Mouse (Mus musculus) cortical plate, adult 2 months (tissue): Measurements from ENCODE around the gene Col1a2.

ENCODE experiments used
- CTCF ChIP-seq: fragments of 200-500 bp; IDR thresholded peaks from 2 replicates; pipeline ENCODE4 v1.5.1; 2011; ENCODE audit warnings: mild to moderate bottlenecking, control low read depth, low read length; ENCODE audit not compliant: insufficient read depth; ENCODE audit errors: extremely low read depth
- POLR2A ChIP-seq: fragments of 200-500 bp; IDR thresholded peaks from 2 replicates; pipeline ENCODE4 v1.6.1; 2011; ENCODE audit warnings: mild to moderate bottlenecking, low read length, control low read depth; ENCODE audit not compliant: insufficient read depth; ENCODE audit errors: extremely low read depth

DNA sequence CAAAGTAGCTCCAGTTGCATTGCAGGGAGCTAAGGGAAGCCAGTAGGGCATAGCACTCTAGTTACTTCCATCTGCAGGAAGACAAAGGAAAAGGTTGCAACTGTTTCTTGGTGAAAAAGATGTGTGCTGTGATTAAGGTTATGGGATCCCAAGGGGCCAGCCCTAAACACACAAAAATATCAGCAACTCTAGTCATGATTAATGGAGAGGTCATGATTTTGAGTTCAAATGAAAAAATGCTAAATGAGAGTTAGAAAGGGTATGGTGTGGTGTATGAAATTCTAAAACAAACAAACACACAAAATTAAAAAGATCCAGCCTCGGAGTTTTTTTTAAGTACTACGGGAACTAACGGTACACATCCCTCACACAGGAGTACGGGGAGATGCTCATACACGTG is 49.1 kb upstream of the Col1a2 start:
- TF ChIP-seq POLR2A (no peak), CTCF (no peak)
